Mouse (Mus musculus): ENCODE results near the gene Hyal2.

GRCm38 (mm10) chr9:107534408-107535202, 33.1 kb upstream of the Hyal2 start:
- TF ChIP-seq TCF12 (IDR thresholded peaks at IDR 0.05; ENCODE audit: low read depth, low read length) (no peak), GABPA (IDR thresholded peaks at IDR 0.05; ENCODE audit: low read depth, low read length) (no peak), ZKSCAN1 (IDR thresholded peaks at IDR 0.05; ENCODE audit: low read depth, low read length) (no peak), ZNF384 (IDR thresholded peaks at IDR 0.05; ENCODE audit: low read depth, low read length) (no peak), CTCF (IDR thresholded peaks at IDR 0.05 in 2 of 3, conservative IDR thresholded peaks at IDR 0.05 in 1 of 3; ENCODE audit: control insufficient read depth in 1 of 3, insufficient read depth in 1 of 3, low read depth in 2 of 3, low read length in 3 of 3, poor library complexity in 1 of 3, severe bottlenecking in 1 of 3) (no peak), POLR2A (IDR thresholded peaks at IDR 0.05; ENCODE audit: control insufficient read depth in 1 of 2, insufficient read depth in 1 of 2, low read depth in 1 of 2, low read length in 2 of 2, poor library complexity in 1 of 2) (no peak), GATA1 (IDR thresholded peaks at IDR 0.05; ENCODE audit: low read depth, low read length) (no peak)

Data from MEL (cell line).